Mouse (Mus musculus) kidney, embryonic 15.5 days (tissue): Measurements from ENCODE around the gene Treml4. TPM values are rescaled to one million over a fixed set of nuclear protein-coding genes. Genes with fewer than 3 reads are reported as not detected.
"Not testable (repeated sequence)": the region's sequence is repeated elsewhere in the genome, so short reads cannot be mapped to it uniquely, and the experiment has no call there.

Source experiments
- ATAC-seq: fragments of 200-750 bp; cut with Nextera tagmentation; replicated peaks from 2 replicates; pipeline ENCODE4 v1.8.0; 2017; ENCODE audit warnings: moderate TSS enrichment; ENCODE audit not compliant: low FRiP score
- H3K27ac ChIP-seq: fragments of 300-500 bp; sonication (generic); 2 replicates; pipeline ENCODE4 v1.5.1; 2015; ENCODE audit warnings: mild to moderate bottlenecking, inconsistent platforms
- H3K27me3 ChIP-seq: fragments of 300-500 bp; sonication (generic); 2 replicates; pipeline ENCODE4 v1.6.1; 2015; ENCODE audit warnings: inconsistent platforms
- H3K36me3 ChIP-seq: fragments of 300-500 bp; sonication (generic); 2 replicates; pipeline ENCODE4 v1.6.1; 2015; ENCODE audit warnings: inconsistent platforms
- H3K4me1 ChIP-seq: fragments of 300-500 bp; sonication (generic); 2 replicates; pipeline ENCODE4 v1.6.1; 2015; ENCODE audit warnings: inconsistent platforms
- H3K4me2 ChIP-seq: fragments of 300-500 bp; sonication (generic); 2 replicates; pipeline ENCODE4 v1.6.1; 2015; ENCODE audit warnings: moderate library complexity, mild to moderate bottlenecking, inconsistent platforms
- H3K4me3 ChIP-seq: fragments of 300-500 bp; sonication (generic); replicated peaks from 2 replicates; pipeline ENCODE4 v1.5.1; 2015; ENCODE audit warnings: mild to moderate bottlenecking, inconsistent platforms
- H3K9ac ChIP-seq: fragments of 300-500 bp; sonication (generic); 2 replicates; pipeline ENCODE4 v1.6.1; 2015; ENCODE audit warnings: mild to moderate bottlenecking, inconsistent platforms
- H3K9me3 ChIP-seq: fragments of 300-500 bp; sonication (generic); replicated peaks from 2 replicates; pipeline ENCODE4 v1.6.1; 2016; ENCODE audit warnings: inconsistent platforms
- WGBS: fragments of 180-500 bp; shearing (Covaris S2); methylation state at CpG from one replicate; pipeline ENCODE4 v1.1.7; 2015; ENCODE audit warnings: mixed read lengths; 5-methylcytosine and 5-hydroxymethylcytosine counted together
- polyA plus RNA-seq: library from polyadenylated mRNA; unstranded; fragments of >200 nt; fragmentation: Nextera tagmentation; extraction: Ambion mirVana; gene quantifications from 2 replicates; pipeline ENCODE4 v1.2.1, GENCODE M21; 2015

The Treml4 gene
- polyA plus RNA-seq, 1 experiment from 2014 or later = 0.60 TPM

DNA sequence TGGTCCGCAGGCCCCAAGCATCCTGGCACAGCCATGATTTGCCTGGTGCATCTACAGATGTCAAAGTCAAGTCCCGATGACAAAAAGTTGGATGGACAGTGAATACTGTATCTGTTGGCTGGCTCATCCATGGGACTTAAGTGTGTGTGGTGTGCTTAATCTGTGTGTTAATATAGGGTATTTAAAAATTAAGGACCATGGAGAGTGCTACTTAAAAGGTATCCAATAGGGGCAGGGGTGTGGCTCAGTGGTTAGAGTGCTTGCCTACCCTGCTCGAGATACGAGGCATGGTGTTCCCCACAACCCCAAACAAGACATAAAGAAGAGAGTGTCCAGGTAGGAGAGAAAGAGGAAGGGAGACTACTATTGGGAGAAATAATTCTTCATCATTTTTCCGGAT, 37.7 kb downstream of the Treml4 start:
- H3K4me2 ChIP-seq = no peak overlapping the region
- no peak overlapping the region for H3K4me3 ChIP-seq
- 87% methylated on average over 5 of the region's 5 CpGs for WGBS
- no peak overlapping the region for H3K27ac ChIP-seq
- no peaks in the 10 kb centered on the region for H3K36me3 ChIP-seq
- H3K4me1 ChIP-seq = no peaks in the 10 kb centered on the region
- no peaks in the 10 kb centered on the region for H3K27me3 ChIP-seq
- no peaks in the 10 kb centered on the region for H3K9me3 ChIP-seq
- ATAC-seq = no peak
- no peak overlapping the region for H3K9ac ChIP-seq

- 74% methylated on average over 2 of the region's 2 CpGs for WGBS
- Histone ChIP-seq H3K9ac (no peak overlapping the region), H3K36me3 (no peaks in the 10 kb centered on the region), H3K4me2 (no peak overlapping the region), H3K27ac (no peak overlapping the region), H3K9me3 (no peaks in the 10 kb centered on the region), H3K4me1 (no peaks in the 10 kb centered on the region), H3K4me3 (no peak overlapping the region), H3K27me3 (no peaks in the 10 kb centered on the region)
- no peak for ATAC-seq
These were observed 48.0 kb downstream of the Treml4 start for GRCm38 (mm10) chr17:48312124-48312523.

DNA sequence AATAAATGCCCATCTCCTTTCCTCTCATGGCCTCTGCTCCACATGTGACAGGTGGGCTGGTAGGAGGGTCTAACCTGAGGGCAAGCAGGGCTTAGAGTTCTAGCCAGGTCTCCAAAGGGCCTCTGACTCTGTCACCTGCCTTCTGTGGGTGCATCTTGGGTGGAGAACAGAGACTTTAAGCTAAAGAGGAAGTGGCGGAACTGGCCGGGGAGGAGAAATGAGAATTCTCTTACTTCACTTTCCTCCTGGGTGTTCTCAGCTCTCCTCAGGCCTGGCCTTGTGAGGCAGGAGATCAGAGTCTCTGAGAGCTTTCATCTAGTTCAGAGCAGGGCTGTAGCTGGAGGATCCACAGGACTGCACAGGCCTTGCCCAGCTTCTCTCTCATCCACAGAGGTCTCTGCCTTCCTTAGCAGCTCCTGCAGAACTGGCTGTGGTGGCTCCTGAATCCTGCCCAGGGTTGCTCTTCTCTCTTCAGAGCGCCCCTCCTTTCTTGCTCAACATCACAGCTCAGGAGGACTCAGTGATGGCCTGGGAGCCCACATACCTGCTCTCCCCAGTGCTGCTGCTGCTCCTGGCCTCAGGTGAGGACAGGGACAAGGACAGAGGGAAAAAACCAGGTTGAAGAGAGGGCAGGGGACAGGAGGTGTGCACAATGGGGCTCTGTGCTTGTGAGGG, 51.9 kb downstream of the Treml4 start, which contains the start of gene B430306N03Rik:
TSS of gene B430306N03Rik (plus strand) at position 237 of the 675 bp plus-strand sequence.
- H3K4me1 ChIP-seq, H3K4me3 ChIP-seq, H3K27me3 ChIP-seq, H3K9ac ChIP-seq, ATAC-seq, H3K4me2 ChIP-seq, H3K27ac ChIP-seq, H3K9me3 ChIP-seq, H3K36me3 ChIP-seq: not testable (repeated sequence)
- WGBS = 83% methylated on average over 3 of the region's 3 CpGs

DNA sequence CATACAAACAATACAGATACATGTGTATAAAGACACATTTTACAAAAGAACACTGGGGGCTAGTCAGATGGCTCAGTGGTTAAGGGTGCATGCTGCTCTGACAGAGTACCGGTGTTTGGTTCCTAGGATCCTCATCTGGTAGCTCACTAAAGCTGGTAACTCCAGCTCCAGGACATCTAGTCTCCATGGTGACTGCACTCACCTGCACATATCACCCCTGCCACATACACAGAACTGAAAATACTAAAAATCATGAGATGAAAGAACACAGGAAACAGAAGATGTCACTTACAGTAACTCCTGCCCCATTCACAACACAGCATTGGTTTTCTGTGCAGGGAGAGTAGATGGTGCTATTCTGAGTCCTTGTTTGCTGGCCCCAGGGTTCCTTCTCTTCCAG, 54.6 kb downstream of the Treml4 start:
- 96% methylated on average over 1 of the region's 1 CpGs for WGBS
- H3K4me2 ChIP-seq = no peak overlapping the region
- no peak for ATAC-seq
- no peak overlapping the region for H3K4me3 ChIP-seq
- H3K36me3 ChIP-seq = no peaks in the 10 kb centered on the region
- no peak overlapping the region for H3K9ac ChIP-seq
- no peaks in the 10 kb centered on the region for H3K9me3 ChIP-seq
- no peak overlapping the region for H3K27ac ChIP-seq
- H3K27me3 ChIP-seq = no peaks in the 10 kb centered on the region
- H3K4me1 ChIP-seq = no peaks in the 10 kb centered on the region

DNA sequence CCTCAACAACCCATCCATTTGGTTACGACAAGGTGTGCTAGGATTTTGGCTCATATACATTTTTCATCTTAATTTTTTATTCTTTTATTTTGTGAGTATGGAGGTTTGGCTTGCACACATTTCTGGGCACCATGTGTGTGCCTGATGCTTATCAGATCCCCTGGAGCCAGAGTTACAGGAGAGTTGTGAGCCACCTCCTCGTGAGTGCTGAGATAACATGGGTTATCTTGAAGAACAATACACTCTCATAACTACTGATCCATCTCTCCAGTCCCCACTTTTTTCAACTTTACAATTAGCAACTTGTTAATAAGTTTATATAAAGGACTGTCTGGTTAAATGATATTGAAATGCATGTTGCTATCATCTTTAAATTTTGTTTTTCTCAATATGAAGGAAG, 57.2 kb downstream of the Treml4 start:
- Histone ChIP-seq H3K36me3 (no peaks in the 10 kb centered on the region), H3K9me3 (no peaks in the 10 kb centered on the region), H3K27me3 (no peaks in the 10 kb centered on the region), H3K4me2 (no peak overlapping the region), H3K9ac (no peak overlapping the region), H3K4me3 (no peak overlapping the region), H3K27ac (no peak overlapping the region), H3K4me1 (no peaks in the 10 kb centered on the region)
- ATAC-seq = no peak
- WGBS = 81% methylated on average over 2 of the region's 2 CpGs

DNA sequence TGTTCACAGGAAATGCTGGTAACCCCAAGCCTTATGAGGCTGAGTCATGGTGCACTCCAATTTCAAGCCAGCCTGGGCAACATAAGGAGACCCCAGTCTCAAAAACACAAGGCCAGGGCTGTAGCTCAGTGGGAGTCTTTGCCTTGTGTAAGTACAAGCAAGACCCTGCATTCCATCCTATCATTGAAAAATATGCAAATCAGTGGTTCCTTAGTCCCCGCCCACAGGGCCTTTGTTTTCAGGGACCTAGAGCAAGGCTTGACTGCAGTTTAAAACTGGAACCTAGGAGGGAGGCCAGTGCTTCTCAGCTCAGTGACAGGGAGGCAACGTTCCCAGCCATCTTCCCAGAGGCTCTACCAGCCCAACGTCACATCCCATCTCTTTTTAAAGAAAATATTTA, 59.1 kb downstream of the Treml4 start:
- no peak for ATAC-seq
- 74% methylated on average over 3 of the region's 3 CpGs for WGBS
- Histone ChIP-seq H3K4me3 (no peak overlapping the region), H3K4me1 (no peaks in the 10 kb centered on the region), H3K27ac (no peak overlapping the region), H3K27me3 (no peaks in the 10 kb centered on the region), H3K9ac (no peak overlapping the region), H3K9me3 (no peaks in the 10 kb centered on the region), H3K4me2 (no peak overlapping the region), H3K36me3 (no peaks in the 10 kb centered on the region)

GRCm38 (mm10) chr17:48324258-48324657, 60.2 kb downstream of the Treml4 start:
- Histone ChIP-seq H3K4me1 (no peaks in the 10 kb centered on the region), H3K9ac (no peak overlapping the region), H3K27ac (no peak overlapping the region), H3K27me3 (no peaks in the 10 kb centered on the region), H3K4me3 (no peak overlapping the region), H3K4me2 (no peak overlapping the region), H3K9me3 (no peaks in the 10 kb centered on the region), H3K36me3 (no peaks in the 10 kb centered on the region)
- no peak for ATAC-seq
- WGBS = 74% methylated on average over 5 of the region's 5 CpGs

Other genes with a start within 250 kb of the Treml4 start
- not detected in 2 replicates for gene 1700122O11Rik, start 226.0 kb upstream of the Treml4 start, polyA plus RNA-seq
- not detected in 2 replicates for gene 1700067P10Rik, start 175.0 kb upstream of the Treml4 start, polyA plus RNA-seq
- gene 9830107B12Rik, start 118.0 kb upstream of the Treml4 start, polyA plus RNA-seq = not detected in 2 replicates
- not detected in 2 replicates for gene A530064D06Rik, start 97.0 kb upstream of the Treml4 start, polyA plus RNA-seq
- gene Trem1, start 31.5 kb upstream of the Treml4 start, polyA plus RNA-seq = 0.05 and 0.08 TPM in 2 replicates
- not detected in 2 replicates for gene Trem3, start 16.5 kb upstream of the Treml4 start, polyA plus RNA-seq
- gene Treml2, start 35.2 kb downstream of the Treml4 start, polyA plus RNA-seq = 0.13 and 0.29 TPM in 2 replicates
- 0.23 and 0.39 TPM in 2 replicates for gene B430306N03Rik, start 51.8 kb downstream of the Treml4 start, polyA plus RNA-seq
- 2.4 and 2.9 TPM in 2 replicates for gene Trem2, start 82.1 kb downstream of the Treml4 start, polyA plus RNA-seq
- gene Treml1, start 95.6 kb downstream of the Treml4 start, polyA plus RNA-seq = 0.60 and 1.3 TPM in 2 replicates
- gene Nfya, start 145.6 kb downstream of the Treml4 start, polyA plus RNA-seq = 15.8 and 17.8 TPM in 2 replicates
- 72.4 and 74.9 TPM in 2 replicates for gene Oard1, start 145.7 kb downstream of the Treml4 start, polyA plus RNA-seq
- 4.2 and 6.9 TPM in 2 replicates for gene Apobec2, start 168.6 kb downstream of the Treml4 start, polyA plus RNA-seq
- gene Tspo2, start 187.2 kb downstream of the Treml4 start, polyA plus RNA-seq = 2.4 and 4.1 TPM in 2 replicates
- 5.6 and 5.7 TPM in 2 replicates for gene Unc5cl, start 190.6 kb downstream of the Treml4 start, polyA plus RNA-seq